Mouse (Mus musculus) hindbrain, embryonic 11.5 days (tissue): ENCODE data around the gene Clock. TPM values are rescaled to one million over a fixed set of nuclear protein-coding genes. Genes with fewer than 3 reads are reported as not detected.

Experiments
- ATAC-seq: fragments of 200-750 bp; cut with Nextera tagmentation; 2 replicates; pipeline ENCODE4 v1.8.0; 2017; ENCODE audit warnings: mild to moderate bottlenecking, moderate TSS enrichment, moderate library complexity; ENCODE audit not compliant: low FRiP score
- DNase-seq: peaks from one replicate; pipeline ENCODE4 v3.0.0-alpha.2; 2015; ENCODE audit warnings: low spot score
- H3K27ac ChIP-seq: fragments of 300-500 bp; sonication (generic); 2 replicates; pipeline ENCODE4 v1.5.1; 2014; ENCODE audit warnings: mild to moderate bottlenecking, low read depth, low read length
- H3K27me3 ChIP-seq: fragments of 300-500 bp; sonication (generic); 2 replicates; pipeline ENCODE4 v1.6.1; 2014; ENCODE audit warnings: mild to moderate bottlenecking, low read length, moderate library complexity, mixed read lengths; ENCODE audit not compliant: control insufficient read depth, insufficient read depth
- H3K36me3 ChIP-seq: fragments of 300-500 bp; sonication (generic); 2 replicates; pipeline ENCODE4 v1.6.1; 2014; ENCODE audit warnings: mild to moderate bottlenecking, low read length, moderate library complexity, mixed read lengths; ENCODE audit not compliant: control insufficient read depth, insufficient read depth
- H3K4me1 ChIP-seq: fragments of 300-500 bp; sonication (generic); replicated peaks from 2 replicates; pipeline ENCODE4 v1.6.1; 2014; ENCODE audit warnings: low read length, mixed read lengths; ENCODE audit not compliant: control insufficient read depth, insufficient read depth
- H3K4me2 ChIP-seq: fragments of 300-500 bp; sonication (generic); replicated peaks from 2 replicates; pipeline ENCODE4 v1.6.1; 2014; ENCODE audit warnings: mild to moderate bottlenecking, low read depth, low read length
- H3K4me3 ChIP-seq: fragments of 300-500 bp; sonication (generic); 2 replicates; pipeline ENCODE4 v1.5.1; 2014; ENCODE audit warnings: low read depth, low read length
- H3K9ac ChIP-seq: fragments of 300-500 bp; sonication (generic); 2 replicates; pipeline ENCODE4 v1.6.1; 2014; ENCODE audit warnings: low read depth, low read length
- H3K9me3 ChIP-seq: fragments of 300-500 bp; sonication (generic); 2 replicates; pipeline ENCODE4 v1.6.1; 2016; ENCODE audit warnings: low read length; ENCODE audit not compliant: control insufficient read depth
- WGBS: fragments of 180-500 bp; shearing (Covaris S2); extraction: QIAGEN DNeasy Blood & Tissue Kit; methylation state at CpG from one replicate; pipeline ENCODE4 v1.1.7; 2014; 5-methylcytosine and 5-hydroxymethylcytosine counted together
- polyA plus RNA-seq: library from polyadenylated mRNA; unstranded; fragments of >200 nt; fragmentation: Nextera tagmentation; extraction: Ambion mirVana; gene quantifications from 2 replicates; pipeline ENCODE4 v1.2.1, GENCODE M21; 2014

The Clock gene
- polyA plus RNA-seq, 1 experiment from 2014 or later, result 16.6 TPM

- DNase-seq (no peak), ATAC-seq (no peak)
- Histone ChIP-seq H3K27me3 (no peaks in the 10 kb centered on the region), H3K27ac (no peak overlapping the region), H3K36me3 (no peaks in the 10 kb centered on the region), H3K9me3 (no peaks in the 10 kb centered on the region), H3K4me1 (no peaks in the 10 kb centered on the region), H3K4me3 (no peak overlapping the region), H3K4me2 (no peak overlapping the region), H3K9ac (no peak overlapping the region)
- 81% methylated on average over 2 of the region's 2 CpGs for WGBS
Measured at GRCm38 (mm10) chr5:76327296-76327695, 22.7 kb upstream of the Clock start.

GRCm38 (mm10) chr5:76325113-76325512 is 20.5 kb upstream of the Clock start:
- Histone ChIP-seq H3K9ac (no peak overlapping the region), H3K4me3 (no peak overlapping the region), H3K36me3 (no peaks in the 10 kb centered on the region), H3K4me2 (no peak overlapping the region), H3K27ac (no peak overlapping the region), H3K27me3 (no peaks in the 10 kb centered on the region), H3K9me3 (no peaks in the 10 kb centered on the region), H3K4me1 (no peaks in the 10 kb centered on the region)
- 88% methylated on average over 4 of the region's 4 CpGs for WGBS
- ATAC-seq (no peak), DNase-seq (no peak)

DNA sequence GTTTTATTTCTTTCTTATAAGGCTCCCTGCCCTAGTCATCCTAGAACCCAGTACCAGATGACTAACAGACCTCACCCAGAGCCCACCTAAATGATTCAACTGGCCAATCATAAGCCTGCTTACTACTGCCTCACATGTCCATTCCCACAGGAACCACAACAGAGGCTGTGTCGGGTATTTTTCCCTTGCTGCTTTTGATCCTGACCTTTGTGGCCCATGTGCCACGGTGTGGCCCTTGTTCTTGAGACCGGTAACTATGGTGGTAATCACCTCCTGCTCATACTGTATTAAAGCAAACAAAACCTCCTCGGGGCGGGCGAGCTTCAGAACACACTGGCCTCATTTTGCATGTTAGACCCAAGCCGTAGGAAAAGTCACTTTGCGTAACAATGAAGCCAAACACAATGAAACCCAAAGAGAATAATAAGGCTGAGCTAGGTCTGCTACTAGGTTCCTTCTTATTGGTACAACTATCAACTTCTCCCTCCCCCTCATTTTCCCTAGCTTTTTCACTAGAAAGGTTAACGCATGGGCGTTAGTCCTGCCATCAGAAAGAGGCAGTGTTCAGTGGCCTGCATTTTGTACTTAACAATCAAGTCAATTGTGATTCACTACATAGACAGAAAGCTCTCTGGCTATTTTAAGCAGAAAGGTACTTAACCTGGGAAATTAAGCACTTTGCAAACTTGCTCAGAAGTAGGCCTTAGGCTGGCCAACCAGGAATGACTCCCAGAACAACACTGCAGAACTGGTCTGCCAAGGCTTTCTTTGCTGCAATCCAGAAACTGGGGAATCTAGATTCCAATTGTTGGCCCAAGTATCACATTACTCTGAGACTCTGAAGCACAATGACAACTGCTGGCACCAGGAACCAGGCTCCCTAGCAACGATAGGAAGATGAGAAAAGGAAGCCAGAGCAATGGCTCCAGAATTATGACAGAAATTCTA is 16.9 kb upstream of the Clock start:
- peak; percentile 19 for DNase-seq

GRCm38 (mm10) chr5:76308206-76308605 is 3.6 kb upstream of the Clock start:
- H3K27me3 ChIP-seq, result no peaks in the 10 kb centered on the region
- no peak overlapping the region for H3K4me2 ChIP-seq
- DNase-seq (no peak), ATAC-seq (no peak)
- H3K4me1 ChIP-seq, result no peaks in the 10 kb centered on the region
- H3K4me3 ChIP-seq, result no peak overlapping the region
- no peaks in the 10 kb centered on the region for H3K9me3 ChIP-seq
- H3K9ac ChIP-seq, result no peak overlapping the region
- no peaks in the 10 kb centered on the region for H3K36me3 ChIP-seq
- WGBS, result 70% methylated on average over 2 of the region's 2 CpGs
- no peak overlapping the region for H3K27ac ChIP-seq

More for the DNA sequence above, 16.9 kb upstream of the Clock start:
- H3K27ac ChIP-seq, result no peak overlapping the region
- no peak overlapping the region for H3K4me2 ChIP-seq
- no peaks in the 10 kb centered on the region for H3K36me3 ChIP-seq
- WGBS, result 24% methylated on average over 11 of the region's 11 CpGs
- H3K4me1 ChIP-seq, result no peaks in the 10 kb centered on the region
- no peak overlapping the region for H3K9ac ChIP-seq
- H3K4me3 ChIP-seq, result no peak overlapping the region
- no peaks in the 10 kb centered on the region for H3K9me3 ChIP-seq
- no peaks in the 10 kb centered on the region for H3K27me3 ChIP-seq
- ATAC-seq, result no peak

DNA sequence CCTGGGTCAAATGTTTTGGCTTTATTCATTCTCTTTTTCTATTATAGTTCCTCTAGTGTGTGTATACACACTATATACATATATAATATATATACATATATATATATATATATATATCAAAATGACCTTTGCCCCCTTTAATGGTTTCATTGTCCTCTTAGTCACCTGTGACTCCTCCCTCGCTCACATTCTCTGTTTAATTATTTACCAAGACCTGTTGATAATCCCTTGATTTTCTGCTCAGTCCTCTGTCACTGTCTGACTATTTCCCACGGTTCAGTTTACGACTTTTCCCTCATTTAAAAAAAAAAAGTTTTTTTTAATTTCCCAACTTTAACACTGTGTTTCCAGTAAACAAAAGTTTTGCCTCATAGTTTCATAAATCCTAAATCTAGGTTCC is 1.7 kb upstream of the Clock start:
- H3K4me1 ChIP-seq, result no peaks in the 10 kb centered on the region
- no peak overlapping the region for H3K4me2 ChIP-seq
- no peak for ATAC-seq
- H3K4me3 ChIP-seq, result no peak overlapping the region
- no peak overlapping the region for H3K9ac ChIP-seq
- H3K36me3 ChIP-seq, result no peaks in the 10 kb centered on the region
- whole genome bisulfite sequencing, result 62% methylated on average over 3 of the region's 3 CpGs
- no peak for DNase-seq
- H3K9me3 ChIP-seq, result no peaks in the 10 kb centered on the region
- H3K27me3 ChIP-seq, result no peaks in the 10 kb centered on the region
- no peak overlapping the region for H3K27ac ChIP-seq

- Histone ChIP-seq H3K4me2 (peak overlapping the region; percentile 56), H3K9ac (no peak overlapping the region), H3K4me3 (peak overlapping the region; percentile 76; the same call in 1 of the 2 replicates), H3K27me3 (no peaks in the 10 kb centered on the region), H3K27ac (no peak overlapping the region), H3K9me3 (no peaks in the 10 kb centered on the region), H3K36me3 (no peaks in the 10 kb centered on the region), H3K4me1 (no peaks in the 10 kb centered on the region)
- 4% methylated on average over 8 of the region's 8 CpGs for WGBS
- DNase-seq (peak; percentile 37), ATAC-seq (no peak)
Measured at GRCm38 (mm10) chr5:76305616-76306015, 1.0 kb upstream of the Clock start.

DNA sequence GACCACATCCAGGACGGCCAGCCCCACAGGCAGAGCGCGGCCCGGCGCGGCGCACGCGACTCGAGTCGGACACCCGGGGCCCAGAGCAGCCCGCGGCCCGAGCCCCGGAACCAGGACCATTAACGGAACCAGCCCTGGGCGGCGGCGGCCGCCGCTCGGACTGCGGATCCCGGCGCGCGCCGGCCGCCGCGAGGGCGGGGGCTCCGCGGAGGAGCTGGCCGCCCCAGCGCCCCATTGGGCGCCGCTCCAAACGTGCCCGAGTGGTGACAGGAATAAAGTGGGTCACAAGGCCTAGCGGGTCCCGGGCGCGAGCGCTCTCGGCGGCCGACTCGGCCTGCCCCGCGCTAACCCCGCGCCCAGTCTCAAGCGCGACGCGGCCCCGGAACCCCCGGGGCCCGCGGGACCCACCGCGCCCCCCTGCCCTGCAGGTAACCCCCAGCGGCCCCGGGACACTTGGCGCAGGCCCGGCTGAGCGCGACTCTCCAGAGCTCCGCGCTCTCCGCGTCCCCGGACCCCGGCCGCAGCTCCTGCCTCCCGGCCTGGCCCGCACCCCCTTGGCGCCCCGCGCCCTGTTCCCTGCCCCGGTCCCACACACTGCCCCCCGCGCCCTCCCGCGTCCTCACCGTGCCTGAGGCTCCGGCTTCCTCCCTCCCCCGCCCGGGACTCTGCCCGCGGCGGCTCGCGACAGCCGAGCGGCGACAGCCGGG is 694 bp downstream of the Clock start:
- Histone ChIP-seq H3K27ac (peak overlapping the region; percentile 98), H3K4me1 (no peaks in the 10 kb centered on the region), H3K4me2 (peak overlapping the region; percentile 56), H3K9ac (peak overlapping the region; percentile 84), H3K27me3 (no peaks in the 10 kb centered on the region), H3K36me3 (no peaks in the 10 kb centered on the region), H3K4me3 (peak overlapping the region; percentile 76), H3K9me3 (no peaks in the 10 kb centered on the region)
- WGBS, result under 1% methylated on average over 49 of the region's 100 CpGs
- ATAC-seq (peak; percentile 89), DNase-seq (peak; percentile 80)

DNA sequence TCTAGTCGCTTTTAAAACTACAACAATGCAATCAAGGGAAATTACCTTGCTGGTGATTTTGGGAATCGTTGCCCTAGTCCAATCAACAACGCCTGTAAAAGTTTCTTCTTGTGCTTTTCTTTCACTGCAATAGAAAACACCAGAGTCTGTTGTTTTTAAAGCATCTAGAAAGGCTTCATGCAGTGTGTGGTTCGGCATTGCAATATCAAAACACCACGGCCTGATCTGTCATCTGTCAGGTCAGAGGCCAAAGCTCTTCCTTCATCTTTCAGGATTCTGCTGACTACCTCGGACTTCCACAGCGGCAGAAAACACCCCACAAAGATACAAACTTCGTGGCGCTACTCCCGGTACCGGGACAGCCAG is 1.2 kb downstream of the Clock start:
- peak overlapping the region; percentile 56 for H3K4me2 ChIP-seq
- 7% methylated on average over 11 of the region's 11 CpGs for WGBS
- no peak for ATAC-seq
- peak overlapping the region; percentile 76 for H3K4me3 ChIP-seq
- peak overlapping the region; percentile 98 for H3K27ac ChIP-seq
- H3K9ac ChIP-seq, result peak overlapping the region; percentile 84
- H3K4me1 ChIP-seq, result no peaks in the 10 kb centered on the region
- no peak for DNase-seq
- H3K36me3 ChIP-seq, result no peaks in the 10 kb centered on the region
- H3K27me3 ChIP-seq, result no peaks in the 10 kb centered on the region
- H3K9me3 ChIP-seq, result no peaks in the 10 kb centered on the region
